Mouse (Mus musculus) layer of hippocampus, adult 2 months (tissue): ENCODE measurements at regions not wholly inside any gene's neighbourhood (a gene's known extent, or its start where the extent isn't known, plus 50 kb on each side); places are given as distances from the start of the nearest gene placed in this dataset.

ENCODE experiments used
- DNase-seq, 2 experiments: peaks; one replicate each; pipeline ENCODE4 v3.0.0; 2022; ENCODE audit warnings: low spot score in 2 of 2
- H3K27ac ChIP-seq: fragments of 200-600 bp; 2 replicates; pipeline ENCODE4 v1.8.1; 2022
- H3K4me3 ChIP-seq: fragments of 200-600 bp; 2 replicates; pipeline ENCODE4 v1.8.1; 2022; ENCODE audit warnings: mild to moderate bottlenecking
- CTCF ChIP-seq: fragments of 200-600 bp; conservative IDR thresholded peaks from 2 replicates; pipeline ENCODE4 v1.8.1; 2022; ENCODE audit warnings: antibody characterized with exemption, mild to moderate bottlenecking, moderate library complexity

- Histone ChIP-seq H3K4me3 (no peak overlapping the region), H3K27ac (no peak overlapping the region)
- no peak for TF ChIP-seq CTCF
- DNase-seq: no peak
Measured at GRCm38 (mm10) chr4:148750030-148750429, 54.2 kb upstream of the Casz1 start.

- TF ChIP-seq CTCF: no peak
- Histone ChIP-seq H3K27ac (no peak overlapping the region), H3K4me3 (no peak overlapping the region)
- no peak for DNase-seq
Measured at GRCm38 (mm10) chr4:148751591-148751990, 52.6 kb upstream of the Casz1 start.

- H3K27ac ChIP-seq: no peak overlapping the region
- no peak for TF ChIP-seq CTCF
- DNase-seq: no peak
- H3K4me3 ChIP-seq: no peak overlapping the region
Measured at GRCm38 (mm10) chr4:148752360-148753093, 51.7 kb upstream of the Casz1 start.

GRCm38 (mm10) chr4:148753143-148753798 lies 51.0 kb upstream of the Casz1 start:
- no peak for DNase-seq
- Histone ChIP-seq H3K27ac (no peak overlapping the region), H3K4me3 (no peak overlapping the region)
- no peak for TF ChIP-seq CTCF

- Histone ChIP-seq H3K27ac (no peak overlapping the region), H3K4me3 (no peak overlapping the region)
- DNase-seq: no peak
- TF ChIP-seq CTCF: no peak
Measured at GRCm38 (mm10) chr4:148753849-148754248, 50.4 kb upstream of the Casz1 start.
